Mouse (Mus musculus): ENCODE results near the gene Slc25a47. TPM values are rescaled to one million over a fixed set of nuclear protein-coding genes. Genes with fewer than 3 reads are reported as not detected.
A peak's percentile ranks its signal among the peaks of the same experiment; 100 is the strongest.

The Slc25a47 gene
- polyA plus RNA-seq, 1 experiment from 2014 or later, result 7.0 TPM

DNA sequence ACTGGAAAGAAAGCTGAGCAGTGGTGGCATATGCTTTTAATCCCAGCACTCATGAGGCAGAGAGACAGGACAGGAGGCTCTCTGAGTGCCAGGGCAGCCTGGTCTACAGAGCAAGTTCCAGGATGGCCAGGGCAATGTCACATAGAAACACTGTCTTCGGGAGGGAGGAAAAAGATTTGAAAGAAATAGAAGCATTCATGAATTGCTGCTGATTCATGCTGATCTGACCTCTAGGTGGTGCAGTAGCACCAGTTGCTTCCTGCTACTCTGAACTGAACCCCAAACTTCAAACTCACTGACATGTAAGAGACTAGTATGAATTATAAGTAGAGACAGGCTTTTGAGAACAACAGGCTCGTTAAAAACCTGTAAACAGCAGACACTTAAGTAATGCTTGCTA, 24.7 kb upstream of the Slc25a47 start:
- H3K4me1 ChIP-seq, result peaks cover 11% of the 10 kb centered on the region
- peaks cover 58% of the 10 kb centered on the region for H3K36me3 ChIP-seq
- no peak overlapping the region for H3K4me3 ChIP-seq
- H3K27me3 ChIP-seq (ENCODE audit: insufficient read depth, poor library complexity, severe bottlenecking), result no peaks in the 10 kb centered on the region
- H3K9me3 ChIP-seq, result no peaks in the 10 kb centered on the region
- WGBS, result 61% methylated on average over 2 of the region's 2 CpGs
- DNase-seq (ENCODE audit: low spot score), result no peak
- no peak overlapping the region for H3K27ac ChIP-seq

GRCm38 (mm10) chr12:108812463-108812862, 23.4 kb upstream of the Slc25a47 start:
- H3K4me3 ChIP-seq, result no peak overlapping the region
- peaks cover 58% of the 10 kb centered on the region for H3K36me3 ChIP-seq
- peaks cover 11% of the 10 kb centered on the region for H3K4me1 ChIP-seq
- no peaks in the 10 kb centered on the region for H3K27me3 ChIP-seq (ENCODE audit: insufficient read depth, poor library complexity, severe bottlenecking)
- no peak overlapping the region for H3K27ac ChIP-seq
- H3K9me3 ChIP-seq, result no peaks in the 10 kb centered on the region
- 86% methylated on average over 6 of the region's 6 CpGs for WGBS
- DNase-seq (ENCODE audit: low spot score), result no peak

DNA sequence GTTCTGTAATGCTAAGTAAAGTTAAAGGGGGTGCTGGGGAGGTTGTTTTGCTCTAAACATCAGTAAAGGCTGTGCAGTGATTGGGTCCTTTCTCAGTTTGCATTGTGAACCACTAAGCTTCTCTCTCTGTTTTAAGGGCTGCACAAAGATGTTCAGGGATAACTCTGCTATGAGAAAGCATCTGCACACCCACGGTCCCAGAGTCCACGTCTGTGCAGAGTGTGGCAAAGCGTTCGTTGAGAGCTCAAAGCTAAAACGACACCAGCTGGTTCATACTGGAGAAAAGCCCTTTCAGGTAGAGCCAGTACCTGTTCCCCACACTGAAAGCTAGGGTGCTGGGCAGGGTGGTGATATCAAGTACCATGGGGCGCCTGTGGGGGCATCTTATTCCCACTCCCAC, 21.4 kb upstream of the Slc25a47 start:
- no peaks in the 10 kb centered on the region for H3K9me3 ChIP-seq
- no peaks in the 10 kb centered on the region for H3K27me3 ChIP-seq (ENCODE audit: insufficient read depth, poor library complexity, severe bottlenecking)
- 87% methylated on average over 6 of the region's 6 CpGs for WGBS
- H3K4me1 ChIP-seq, result peaks cover 7% of the 10 kb centered on the region
- H3K36me3 ChIP-seq, result peaks cover 60% of the 10 kb centered on the region
- H3K27ac ChIP-seq, result no peak overlapping the region
- DNase-seq (ENCODE audit: low spot score), result no peak
- H3K4me3 ChIP-seq, result no peak overlapping the region

DNA sequence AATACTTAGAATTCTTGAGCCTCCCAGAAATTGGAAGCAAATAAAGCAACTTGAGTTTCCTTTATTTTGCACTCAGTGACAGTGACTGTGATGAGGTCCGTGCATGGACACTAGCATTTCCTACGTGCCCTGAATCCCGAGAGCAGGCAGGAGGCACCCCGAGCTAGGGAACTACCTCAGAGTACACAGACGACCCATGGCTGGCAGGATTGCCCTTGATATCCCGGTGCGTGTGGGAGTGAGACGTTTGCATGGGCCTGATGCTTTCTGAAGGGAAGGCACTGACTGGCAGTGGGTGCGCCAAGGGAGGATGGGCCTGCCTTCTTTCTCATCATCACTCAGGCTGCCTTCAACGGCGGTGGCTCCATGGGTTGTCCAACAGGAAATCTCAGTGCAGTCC, 19.3 kb upstream of the Slc25a47 start:
- Histone ChIP-seq H3K4me3 (no peak overlapping the region), H3K9me3 (no peaks in the 10 kb centered on the region), H3K36me3 (peaks cover 52% of the 10 kb centered on the region), H3K27ac (no peak overlapping the region), H3K4me1 (peaks cover 15% of the 10 kb centered on the region), H3K27me3 (ENCODE audit: insufficient read depth, poor library complexity, severe bottlenecking) (no peaks in the 10 kb centered on the region)
- DNase-seq (ENCODE audit: low spot score), result no peak
- WGBS, result 83% methylated on average over 11 of the region's 11 CpGs

- Histone ChIP-seq H3K27ac (peak overlapping the region; percentile 44; the same call in 1 of the 2 replicates), H3K27me3 (ENCODE audit: insufficient read depth, poor library complexity, severe bottlenecking) (no peaks in the 10 kb centered on the region), H3K4me1 (peaks cover 15% of the 10 kb centered on the region), H3K9me3 (no peaks in the 10 kb centered on the region), H3K4me3 (no peak overlapping the region), H3K36me3 (peaks cover 30% of the 10 kb centered on the region)
- DNase-seq (ENCODE audit: low spot score), result no peak
- 69% methylated on average over 4 of the region's 4 CpGs for WGBS
These were observed 15.4 kb upstream of the Slc25a47 start for GRCm38 (mm10) chr12:108820461-108820860.

DNA sequence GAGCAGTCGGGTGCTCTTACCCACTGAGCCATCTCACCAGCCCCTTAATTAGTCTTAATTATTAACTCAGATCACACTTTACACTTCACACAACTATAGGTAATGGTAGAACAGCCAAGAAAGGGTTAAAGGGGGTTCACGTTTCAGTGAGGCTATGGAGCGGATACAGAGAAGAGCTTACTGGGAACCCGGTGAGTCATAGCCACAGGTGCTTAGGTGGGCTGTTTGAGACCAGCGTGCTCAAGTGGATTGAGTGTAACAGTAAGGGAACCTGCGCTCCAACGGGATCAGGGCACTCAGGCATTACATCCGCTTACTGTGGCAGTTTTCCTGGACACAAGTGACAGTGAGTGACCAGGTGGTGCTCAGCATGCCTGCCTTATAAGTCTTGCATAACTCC, 12.8 kb upstream of the Slc25a47 start:
- Histone ChIP-seq H3K27me3 (ENCODE audit: insufficient read depth, poor library complexity, severe bottlenecking) (no peaks in the 10 kb centered on the region), H3K4me3 (no peak overlapping the region), H3K27ac (no peak overlapping the region), H3K9me3 (no peaks in the 10 kb centered on the region), H3K36me3 (peaks cover 32% of the 10 kb centered on the region), H3K4me1 (peaks cover 21% of the 10 kb centered on the region)
- 71% methylated on average over 8 of the region's 8 CpGs for WGBS
- DNase-seq (ENCODE audit: low spot score), result no peak

DNA sequence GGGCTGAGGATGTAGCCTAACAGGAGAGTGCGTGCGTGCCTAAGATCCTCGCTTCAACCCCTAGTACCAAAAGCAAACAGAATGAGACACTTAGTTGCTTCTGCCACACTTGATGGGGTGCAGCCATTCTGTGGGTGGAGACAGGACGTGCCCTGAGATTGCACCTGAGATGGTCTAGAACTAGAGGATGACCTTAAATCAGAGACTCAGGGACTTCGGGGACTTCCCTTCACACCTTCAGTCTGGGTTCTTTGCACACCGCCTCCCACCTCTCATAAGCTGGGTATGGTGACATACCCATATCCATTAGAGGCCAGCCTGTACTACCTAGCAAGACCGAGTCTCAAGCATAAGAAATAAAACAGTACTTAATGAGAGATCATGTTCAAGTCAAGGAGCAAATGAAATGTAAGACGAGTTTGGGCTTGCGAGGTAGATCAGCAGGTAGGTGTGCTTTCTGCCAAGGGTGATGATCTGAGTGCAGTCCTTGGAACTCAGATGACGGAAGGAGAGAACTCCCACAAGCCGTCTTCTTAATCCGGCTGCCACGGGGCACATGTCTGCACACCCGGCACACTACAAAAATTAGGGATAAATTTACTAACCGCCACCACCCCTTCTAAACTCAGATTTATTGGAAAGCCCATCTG, 11.5 kb upstream of the Slc25a47 start:
- 90% methylated on average over 15 of the region's 15 CpGs for WGBS

GRCm38 (mm10) chr12:108825561-108826224, 10.2 kb upstream of the Slc25a47 start:
- H3K27ac ChIP-seq, result no peak overlapping the region
- no peak for DNase-seq (ENCODE audit: low spot score)
- peaks cover 8% of the 10 kb centered on the region for H3K4me1 ChIP-seq
- WGBS, result 90% methylated on average over 13 of the region's 13 CpGs
- peaks cover 28% of the 10 kb centered on the region for H3K36me3 ChIP-seq
- H3K4me3 ChIP-seq, result no peak overlapping the region
- H3K9me3 ChIP-seq, result no peaks in the 10 kb centered on the region
- no peaks in the 10 kb centered on the region for H3K27me3 ChIP-seq (ENCODE audit: insufficient read depth, poor library complexity, severe bottlenecking)

More for the DNA sequence above, 11.5 kb upstream of the Slc25a47 start:
- H3K27ac ChIP-seq, result no peak overlapping the region
- H3K4me1 ChIP-seq, result peaks cover 19% of the 10 kb centered on the region
- H3K9me3 ChIP-seq, result no peaks in the 10 kb centered on the region
- no peak for DNase-seq (ENCODE audit: low spot score)
- no peak overlapping the region for H3K4me3 ChIP-seq
- no peaks in the 10 kb centered on the region for H3K27me3 ChIP-seq (ENCODE audit: insufficient read depth, poor library complexity, severe bottlenecking)
- peaks cover 29% of the 10 kb centered on the region for H3K36me3 ChIP-seq

DNA sequence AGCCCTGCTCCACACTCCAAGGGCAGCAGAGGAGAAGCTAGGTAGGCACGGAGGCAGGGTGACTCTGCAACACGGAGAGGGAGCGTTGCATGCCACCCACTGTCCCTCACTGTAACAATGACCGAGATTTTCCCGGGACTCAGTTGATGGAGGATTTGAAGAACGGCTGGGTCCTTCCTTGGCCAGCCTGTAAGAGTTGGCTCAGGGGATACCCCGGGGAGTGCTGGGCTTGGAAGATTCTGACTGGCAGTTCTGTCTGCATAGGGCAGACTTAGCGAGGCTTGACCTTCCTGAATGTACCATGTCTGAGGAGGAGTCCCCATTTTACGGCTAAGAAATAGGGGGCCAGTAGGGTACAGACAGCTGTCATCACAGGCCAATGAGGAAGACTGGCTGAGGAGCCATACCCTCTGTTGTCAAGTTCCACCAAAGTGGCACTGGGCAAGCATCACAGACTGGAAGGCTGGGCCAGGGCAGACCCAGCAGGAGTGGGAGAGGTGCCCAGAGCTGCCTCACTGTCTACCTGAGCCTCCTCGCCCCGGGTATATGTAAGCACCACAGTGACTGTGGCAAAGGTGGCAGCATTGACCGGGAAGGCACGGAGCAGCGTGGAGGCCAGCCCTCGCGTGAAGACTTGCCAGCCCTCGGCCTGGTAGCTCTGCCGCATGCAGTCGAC, 9.4 kb upstream of the Slc25a47 start:
- no peak overlapping the region for H3K27ac ChIP-seq
- WGBS, result 92% methylated on average over 19 of the region's 19 CpGs
- H3K4me1 ChIP-seq, result 0 out of 2 replicates have a peak, but pooled peaks cover 6% of the 10 kb centered on the region
- H3K9me3 ChIP-seq, result no peaks in the 10 kb centered on the region
- no peak for DNase-seq (ENCODE audit: low spot score)
- no peak overlapping the region for H3K4me3 ChIP-seq
- H3K36me3 ChIP-seq, result peaks cover 28% of the 10 kb centered on the region
- no peaks in the 10 kb centered on the region for H3K27me3 ChIP-seq (ENCODE audit: insufficient read depth, poor library complexity, severe bottlenecking)

GRCm38 (mm10) chr12:108826958-108827535, 8.8 kb upstream of the Slc25a47 start:
- no peak for DNase-seq (ENCODE audit: low spot score)
- 0 out of 2 replicates have a peak, but pooled peaks cover 6% of the 10 kb centered on the region for H3K4me1 ChIP-seq
- H3K27me3 ChIP-seq (ENCODE audit: insufficient read depth, poor library complexity, severe bottlenecking), result no peaks in the 10 kb centered on the region
- WGBS, result 94% methylated on average over 28 of the region's 28 CpGs
- H3K4me3 ChIP-seq, result no peak overlapping the region
- no peak overlapping the region for H3K27ac ChIP-seq
- H3K36me3 ChIP-seq, result peaks cover 28% of the 10 kb centered on the region
- no peaks in the 10 kb centered on the region for H3K9me3 ChIP-seq

GRCm38 (mm10) chr12:108827641-108828040, 8.2 kb upstream of the Slc25a47 start:
- H3K36me3 ChIP-seq, result peaks cover 28% of the 10 kb centered on the region
- H3K27ac ChIP-seq, result no peak overlapping the region
- WGBS, result 96% methylated on average over 6 of the region's 6 CpGs
- no peak overlapping the region for H3K4me3 ChIP-seq
- no peaks in the 10 kb centered on the region for H3K27me3 ChIP-seq (ENCODE audit: insufficient read depth, poor library complexity, severe bottlenecking)
- no peak for DNase-seq (ENCODE audit: low spot score)
- no peaks in the 10 kb centered on the region for H3K9me3 ChIP-seq
- 0 out of 2 replicates have a peak, but pooled peaks cover 6% of the 10 kb centered on the region for H3K4me1 ChIP-seq

DNA sequence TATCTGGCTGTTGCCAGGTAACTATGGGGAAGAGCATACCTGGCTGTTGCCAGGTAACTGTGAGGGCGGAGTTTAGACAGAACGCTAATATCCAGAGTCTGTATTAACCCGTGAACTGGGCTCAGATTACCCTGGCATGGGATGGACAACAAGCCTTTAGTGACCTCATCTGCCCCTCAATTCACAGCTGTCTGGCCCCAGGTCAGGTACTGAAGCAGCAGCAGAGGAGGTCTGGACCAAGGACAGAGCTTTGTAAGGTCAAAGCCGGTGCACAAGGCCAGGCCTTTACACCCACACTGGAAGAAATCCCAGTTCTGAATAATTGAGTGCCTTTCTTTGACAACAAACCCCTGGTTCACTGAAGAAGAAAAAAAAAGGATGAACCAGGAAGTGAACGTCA, 6.2 kb upstream of the Slc25a47 start:
- Histone ChIP-seq H3K4me3 (no peak overlapping the region), H3K36me3 (peaks cover 28% of the 10 kb centered on the region), H3K9me3 (no peaks in the 10 kb centered on the region), H3K4me1 (peaks cover 9% of the 10 kb centered on the region; the same call in 1 of the 2 replicates), H3K27ac (no peak overlapping the region), H3K27me3 (ENCODE audit: insufficient read depth, poor library complexity, severe bottlenecking) (peaks cover 3% of the 10 kb centered on the region; the same call in 1 of the 2 replicates)
- no peak for DNase-seq (ENCODE audit: low spot score)
- WGBS, result 85% methylated on average over 5 of the region's 5 CpGs

- H3K27me3 ChIP-seq (ENCODE audit: insufficient read depth, poor library complexity, severe bottlenecking), result peaks cover 5% of the 10 kb centered on the region; the same call in 1 of the 2 replicates
- 82% methylated on average over 6 of the region's 6 CpGs for WGBS
- peaks cover 17% of the 10 kb centered on the region for H3K4me1 ChIP-seq
- no peak overlapping the region for H3K4me3 ChIP-seq
- H3K27ac ChIP-seq, result no peak overlapping the region
- H3K36me3 ChIP-seq, result peaks cover 28% of the 10 kb centered on the region
- no peak for DNase-seq (ENCODE audit: low spot score)
- H3K9me3 ChIP-seq, result no peaks in the 10 kb centered on the region
These were observed 5.5 kb upstream of the Slc25a47 start for GRCm38 (mm10) chr12:108830358-108830757.

Data from heart, embryonic 10.5 days (tissue).